Mouse (Mus musculus): ENCODE measurements around the gene Lactbl1. TPM values are rescaled to one million over a fixed set of nuclear protein-coding genes. Genes with fewer than 3 reads are reported as not detected.

The Lactbl1 gene
- total and polyA plus RNA-seq, 3 experiments = 0.08 TPM; not detected in 2

GRCm38 (mm10) chr4:136595221-136595620 is 27.2 kb upstream of the Lactbl1 start:
- no peak for TF ChIP-seq POLR2A (IDR thresholded peaks at IDR 0.05; ENCODE audit: insufficient read depth, low read depth, low read length)
- no peak for TF ChIP-seq EP300 (IDR thresholded peaks at IDR 0.05; ENCODE audit: insufficient read depth, low read depth, low read length)
- TF ChIP-seq CTCF (IDR thresholded peaks at IDR 0.05) = no peak
- H3K27me3 ChIP-seq (ENCODE audit: control insufficient read depth, insufficient read depth, low read length) = no peaks in the 10 kb centered on the region
- 54% methylated on average over 6 of the region's 6 CpGs for WGBS
- H3K79me2 ChIP-seq (replicated peaks; ENCODE audit: control insufficient read depth, insufficient read depth, low read length) = peaks cover 8% of the 10 kb centered on the region
- intact Hi-C loops (cut with DNase I) = no loop called here
- H3K36me3 ChIP-seq (ENCODE audit: control insufficient read depth, insufficient read depth, low read length) = peaks cover 2% of the 10 kb centered on the region
- H3K4me1 ChIP-seq (ENCODE audit: control insufficient read depth, insufficient read depth, low read length) = peaks cover 1% of the 10 kb centered on the region
- no peak for DNase-seq
- no peak overlapping the region for H3K4me3 ChIP-seq
- no peak overlapping the region for H3K27ac ChIP-seq
- H3K9ac ChIP-seq (ENCODE audit: low read depth, low read length) = no peak overlapping the region

GRCm38 (mm10) chr4:136598268-136598876 is 24.0 kb upstream of the Lactbl1 start:
- TF ChIP-seq POLR2A (IDR thresholded peaks at IDR 0.05; ENCODE audit: insufficient read depth, low read depth, low read length) (no peak), CTCF (IDR thresholded peaks at IDR 0.05) (no peak), EP300 (IDR thresholded peaks at IDR 0.05; ENCODE audit: insufficient read depth, low read depth, low read length) (no peak)
- Histone ChIP-seq H3K79me2 (replicated peaks; ENCODE audit: control insufficient read depth, insufficient read depth, low read length) (peaks cover 11% of the 10 kb centered on the region), H3K4me1 (ENCODE audit: control insufficient read depth, insufficient read depth, low read length) (peaks cover 3% of the 10 kb centered on the region), H3K27ac (no peak overlapping the region), H3K4me3 (no peak overlapping the region), H3K36me3 (ENCODE audit: control insufficient read depth, insufficient read depth, low read length) (peaks cover 6% of the 10 kb centered on the region), H3K27me3 (ENCODE audit: control insufficient read depth, insufficient read depth, low read length) (no peaks in the 10 kb centered on the region), H3K9ac (ENCODE audit: low read depth, low read length) (no peak overlapping the region)
- intact Hi-C loops (cut with DNase I) = no loop called here
- 74% methylated on average over 7 of the region's 7 CpGs for WGBS
- DNase-seq = no peak

- intact Hi-C loops (cut with DNase I) = loop anchor here (5.0 kb wide), 2 partner anchors 73 to 143 kb away; no protein-coding TSS in a partner anchor
- Histone ChIP-seq H3K27ac (no peak overlapping the region), H3K9ac (ENCODE audit: low read depth, low read length) (no peak overlapping the region), H3K79me2 (replicated peaks; ENCODE audit: control insufficient read depth, insufficient read depth, low read length) (peaks cover 9% of the 10 kb centered on the region), H3K36me3 (ENCODE audit: control insufficient read depth, insufficient read depth, low read length) (peaks cover 6% of the 10 kb centered on the region), H3K4me3 (no peak overlapping the region), H3K27me3 (ENCODE audit: control insufficient read depth, insufficient read depth, low read length) (no peaks in the 10 kb centered on the region), H3K4me1 (ENCODE audit: control insufficient read depth, insufficient read depth, low read length) (peaks cover 3% of the 10 kb centered on the region)
- TF ChIP-seq CTCF (IDR thresholded peaks at IDR 0.05) = peak; percentile 24; the same call in 1 of the 2 replicates
- no peak for TF ChIP-seq POLR2A (IDR thresholded peaks at IDR 0.05; ENCODE audit: insufficient read depth, low read depth, low read length)
- TF ChIP-seq EP300 (IDR thresholded peaks at IDR 0.05; ENCODE audit: insufficient read depth, low read depth, low read length) = no peak
- 93% methylated on average over 3 of the region's 3 CpGs for WGBS
- DNase-seq = no peak
Observed at GRCm38 (mm10) chr4:136599869-136600268, 22.6 kb upstream of the Lactbl1 start.

GRCm38 (mm10) chr4:136600536-136600935 is 21.9 kb upstream of the Lactbl1 start:
- intact Hi-C loops (cut with DNase I) = loop anchor here (5.0 kb wide), 2 partner anchors 73 to 143 kb away; no protein-coding TSS in a partner anchor
- WGBS = 89% methylated on average over 2 of the region's 2 CpGs
- H3K9ac ChIP-seq (ENCODE audit: low read depth, low read length) = no peak overlapping the region

GRCm38 (mm10) chr4:136601476-136601875 is 20.9 kb upstream of the Lactbl1 start:
- Histone ChIP-seq H3K4me1 (ENCODE audit: control insufficient read depth, insufficient read depth, low read length) (peaks cover 1% of the 10 kb centered on the region; the same call in 1 of the 2 replicates), H3K4me3 (peak overlapping the region; percentile 82), H3K27ac (peak overlapping the region; percentile 71), H3K36me3 (ENCODE audit: control insufficient read depth, insufficient read depth, low read length) (peaks cover 6% of the 10 kb centered on the region), H3K27me3 (ENCODE audit: control insufficient read depth, insufficient read depth, low read length) (no peaks in the 10 kb centered on the region), H3K79me2 (replicated peaks; ENCODE audit: control insufficient read depth, insufficient read depth, low read length) (peaks cover 7% of the 10 kb centered on the region), H3K9ac (ENCODE audit: low read depth, low read length) (no peak overlapping the region)
- intact Hi-C loops (cut with DNase I) = loop anchor here (5.0 kb wide), 2 partner anchors 74 to 144 kb away; no protein-coding TSS in a partner anchor
- DNase-seq = peak; percentile 51 to 58
- WGBS = 3% methylated on average over 13 of the region's 13 CpGs
- TF ChIP-seq CTCF (IDR thresholded peaks at IDR 0.05) (no peak), POLR2A (IDR thresholded peaks at IDR 0.05; ENCODE audit: insufficient read depth, low read depth, low read length) (no peak), EP300 (IDR thresholded peaks at IDR 0.05; ENCODE audit: insufficient read depth, low read depth, low read length) (no peak)

More at GRCm38 (mm10) chr4:136600536-136600935, 21.9 kb upstream of the Lactbl1 start:
- Histone ChIP-seq H3K4me1 (ENCODE audit: control insufficient read depth, insufficient read depth, low read length) (peaks cover 3% of the 10 kb centered on the region), H3K79me2 (replicated peaks; ENCODE audit: control insufficient read depth, insufficient read depth, low read length) (peaks cover 9% of the 10 kb centered on the region), H3K36me3 (ENCODE audit: control insufficient read depth, insufficient read depth, low read length) (peaks cover 6% of the 10 kb centered on the region), H3K27me3 (ENCODE audit: control insufficient read depth, insufficient read depth, low read length) (no peaks in the 10 kb centered on the region), H3K4me3 (no peak overlapping the region), H3K27ac (no peak overlapping the region)
- TF ChIP-seq EP300 (IDR thresholded peaks at IDR 0.05; ENCODE audit: insufficient read depth, low read depth, low read length) (no peak), CTCF (IDR thresholded peaks at IDR 0.05) (no peak), POLR2A (IDR thresholded peaks at IDR 0.05; ENCODE audit: insufficient read depth, low read depth, low read length) (no peak)
- DNase-seq = no peak

- DNase-seq = no peak
- peaks cover 1% of the 10 kb centered on the region; the same call in 1 of the 2 replicates for H3K4me1 ChIP-seq (ENCODE audit: control insufficient read depth, insufficient read depth, low read length)
- TF ChIP-seq CTCF (IDR thresholded peaks at IDR 0.05) (no peak), EP300 (IDR thresholded peaks at IDR 0.05; ENCODE audit: insufficient read depth, low read depth, low read length) (no peak), POLR2A (IDR thresholded peaks at IDR 0.05; ENCODE audit: insufficient read depth, low read depth, low read length) (no peak)
- H3K27ac ChIP-seq = peak overlapping the region; percentile 71
- H3K9ac ChIP-seq (ENCODE audit: low read depth, low read length) = peak overlapping the region; percentile 99
- no peaks in the 10 kb centered on the region for H3K27me3 ChIP-seq (ENCODE audit: control insufficient read depth, insufficient read depth, low read length)
- intact Hi-C loops (cut with DNase I) = loop anchor here (2.0 to 5.0 kb wide), 3 partner anchors 75 to 549 kb away; partner anchors contain the start of gene Rpl11
- H3K4me3 ChIP-seq = peak overlapping the region; percentile 82
- under 1% methylated on average over 68 of the region's 68 CpGs for WGBS
- H3K36me3 ChIP-seq (ENCODE audit: control insufficient read depth, insufficient read depth, low read length) = peaks cover 6% of the 10 kb centered on the region
- H3K79me2 ChIP-seq (replicated peaks; ENCODE audit: control insufficient read depth, insufficient read depth, low read length) = peaks cover 7% of the 10 kb centered on the region
Observed at GRCm38 (mm10) chr4:136602018-136602554, 20.3 kb upstream of the Lactbl1 start.
